Mouse (Mus musculus): Measurements from ENCODE around the gene C9orf72. TPM values are rescaled to one million over a fixed set of nuclear protein-coding genes. Genes with fewer than 3 reads are reported as not detected.

The C9orf72 gene
- total and polyA plus RNA-seq, 3 experiments = 4.1 to 4.2 TPM; not detected in 1

DNA sequence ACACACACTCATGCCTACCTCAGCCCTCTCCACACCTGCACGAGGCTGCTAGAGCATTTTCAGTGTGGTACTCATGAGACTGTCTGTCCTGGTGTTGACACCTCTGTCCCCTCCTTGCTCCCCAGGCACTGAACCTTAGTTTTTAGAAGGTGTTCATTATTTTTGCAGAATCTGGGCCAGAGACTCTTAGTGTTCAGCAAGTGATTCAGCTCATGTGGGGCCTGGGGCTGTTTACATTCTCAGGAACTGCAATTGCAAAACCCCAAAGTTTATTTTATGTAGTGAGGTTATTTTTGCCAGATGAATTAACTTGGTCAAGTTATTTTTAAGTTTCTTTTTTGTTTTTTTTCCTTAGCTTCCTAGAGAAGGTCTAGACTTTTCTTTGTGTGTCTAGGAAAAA, 52.4 kb downstream of the C9orf72 start:
- no peak for TF ChIP-seq CHD2 (IDR thresholded peaks at IDR 0.05; ENCODE audit: low read length)
- TF ChIP-seq USF1 (IDR thresholded peaks at IDR 0.05; ENCODE audit: low read depth, low read length) = no peak
- TF ChIP-seq MAFK (IDR thresholded peaks at IDR 0.05; ENCODE audit: borderline replicate concordance, low read depth, low read length) = no peak
- no peak for TF ChIP-seq TCF12 (IDR thresholded peaks at IDR 0.05; ENCODE audit: low read depth, low read length)
- TF ChIP-seq USF2 (IDR thresholded peaks at IDR 0.05; ENCODE audit: borderline replicate concordance in 1 of 2, insufficient read depth in 1 of 2, low read depth in 1 of 2, low read length in 2 of 2) = no peak
- TF ChIP-seq MEF2A (IDR thresholded peaks at IDR 0.05; ENCODE audit: extremely low read depth, insufficient replicate concordance, low read depth, low read length, poor library complexity, severe bottlenecking) = no peak
- no peak for TF ChIP-seq ZKSCAN1 (IDR thresholded peaks at IDR 0.05; ENCODE audit: low read depth, low read length)
- no peak for TF ChIP-seq POLR2AphosphoS5 (IDR thresholded peaks at IDR 0.05; ENCODE audit: borderline replicate concordance, low read depth, low read length)
- TF ChIP-seq MYC (IDR thresholded peaks at IDR 0.05; ENCODE audit: low read depth, low read length) = no peak
- TF ChIP-seq ETS1 (IDR thresholded peaks at IDR 0.05; ENCODE audit: low read depth, low read length) = no peak
- TF ChIP-seq ZMIZ1 (IDR thresholded peaks at IDR 0.05; ENCODE audit: low read depth, low read length) = no peak
- no peak for TF ChIP-seq POLR2A (IDR thresholded peaks at IDR 0.05; ENCODE audit: control insufficient read depth in 1 of 2, insufficient read depth in 1 of 2, low read depth in 1 of 2, low read length in 2 of 2, poor library complexity in 1 of 2)
- TF ChIP-seq JUND (IDR thresholded peaks at IDR 0.05; ENCODE audit: low read depth, low read length) = no peak
- no peak for TF ChIP-seq NELFE (IDR thresholded peaks at IDR 0.05; ENCODE audit: low read depth, low read length)
- TF ChIP-seq E2F4 (IDR thresholded peaks at IDR 0.05; ENCODE audit: borderline replicate concordance, low read depth, low read length) = no peak
- TF ChIP-seq POLR2AphosphoS2 (IDR thresholded peaks at IDR 0.05; ENCODE audit: low read length) = no peak
- TF ChIP-seq BHLHE40 (IDR thresholded peaks at IDR 0.05; ENCODE audit: borderline replicate concordance, low read depth, low read length) = no peak
- no peak overlapping the region for H3K27ac ChIP-seq (ENCODE audit: control insufficient read depth, low read depth, low read length)
- no peaks in the 10 kb centered on the region; a peak in 1 of 4 replicates for H3K27me3 ChIP-seq (ENCODE audit: control insufficient read depth in 1 of 2, insufficient read depth in 2 of 2, low read length in 2 of 2)
- no peak overlapping the region for H3K4me3 ChIP-seq (ENCODE audit: control insufficient read depth in 1 of 2, insufficient read depth in 1 of 2, low read depth in 2 of 2, low read length in 2 of 2)
- no peak overlapping the region for H3K9ac ChIP-seq (ENCODE audit: control insufficient read depth, low read depth, low read length, poor library complexity, severe bottlenecking)
- no peak for DNase-seq (ENCODE audit: low read depth, low spot score)
- no peaks in the 10 kb centered on the region for H3K79me2 ChIP-seq (ENCODE audit: control insufficient read depth, insufficient read depth, low read length, poor library complexity)
- peaks cover 0 to 6% of the 10 kb centered on the region in 2 experiments; a peak in 2 of 4 replicates for H3K36me3 ChIP-seq (ENCODE audit: control insufficient read depth in 1 of 2, insufficient read depth in 2 of 2, low read length in 2 of 2)
- H3K4me1 ChIP-seq (ENCODE audit: control insufficient read depth in 1 of 2, insufficient read depth in 2 of 2, low read length in 2 of 2) = peaks cover 6 to 8% of the 10 kb centered on the region in 2 experiments
- no peaks in the 10 kb centered on the region for H3K9me3 ChIP-seq (replicated peaks; ENCODE audit: insufficient read depth, low read length)

DNA sequence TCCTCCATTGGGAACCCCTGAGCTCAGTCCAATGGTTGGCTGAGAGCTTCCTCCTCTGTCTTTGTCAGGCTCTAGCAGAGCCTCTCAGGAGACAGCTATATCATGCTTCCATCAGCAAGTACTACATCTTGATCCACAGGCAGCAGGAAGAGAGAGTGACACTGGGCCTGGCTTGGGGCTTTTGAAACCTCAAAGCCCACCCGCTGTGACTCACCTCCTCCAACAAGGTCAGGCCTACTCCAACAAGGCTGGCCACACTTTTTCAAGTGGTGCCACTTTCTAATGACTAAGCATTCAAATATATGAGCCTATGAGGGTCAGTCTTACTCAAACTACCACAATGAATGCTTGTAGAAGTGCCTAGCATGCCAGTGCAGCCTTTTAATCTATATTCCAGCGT, 53.5 kb downstream of the C9orf72 start:
- no peak overlapping the region for H3K4me3 ChIP-seq (ENCODE audit: control insufficient read depth in 1 of 2, insufficient read depth in 1 of 2, low read depth in 2 of 2, low read length in 2 of 2)
- H3K36me3 ChIP-seq (ENCODE audit: control insufficient read depth in 1 of 2, insufficient read depth in 2 of 2, low read length in 2 of 2) = peaks cover 0 to 2% of the 10 kb centered on the region in 2 experiments; a peak in 2 of 4 replicates
- DNase-seq (ENCODE audit: low read depth, low spot score) = no peak
- H3K4me1 ChIP-seq (ENCODE audit: control insufficient read depth in 1 of 2, insufficient read depth in 2 of 2, low read length in 2 of 2) = peaks cover 2 to 3% of the 10 kb centered on the region in 2 experiments
- H3K27ac ChIP-seq (ENCODE audit: control insufficient read depth, low read depth, low read length) = no peak overlapping the region
- no peaks in the 10 kb centered on the region for H3K79me2 ChIP-seq (ENCODE audit: control insufficient read depth, insufficient read depth, low read length, poor library complexity)
- no peak overlapping the region for H3K9ac ChIP-seq (ENCODE audit: control insufficient read depth, low read depth, low read length, poor library complexity, severe bottlenecking)
- no peak for TF ChIP-seq POLR2AphosphoS2 (IDR thresholded peaks at IDR 0.05; ENCODE audit: low read length)
- no peak for TF ChIP-seq SIN3A (IDR thresholded peaks at IDR 0.05; ENCODE audit: low read length)
- no peak for TF ChIP-seq MYC (IDR thresholded peaks at IDR 0.05; ENCODE audit: low read depth, low read length)
- TF ChIP-seq EP300 (IDR thresholded peaks at IDR 0.05; ENCODE audit: low read depth in 1 of 2, low read length in 2 of 2) = no peak
- TF ChIP-seq NELFE (IDR thresholded peaks at IDR 0.05; ENCODE audit: low read depth, low read length) = no peak
- no peak for TF ChIP-seq TBP (IDR thresholded peaks at IDR 0.05; ENCODE audit: low read depth, low read length)
- TF ChIP-seq USF1 (IDR thresholded peaks at IDR 0.05; ENCODE audit: low read depth, low read length) = no peak
- no peak for TF ChIP-seq ZMIZ1 (IDR thresholded peaks at IDR 0.05; ENCODE audit: low read depth, low read length)
- no peak for TF ChIP-seq BHLHE40 (IDR thresholded peaks at IDR 0.05; ENCODE audit: borderline replicate concordance, low read depth, low read length)
- no peak for TF ChIP-seq MAX (IDR thresholded peaks at IDR 0.05; ENCODE audit: low read length)
- no peak for TF ChIP-seq MAZ (IDR thresholded peaks at IDR 0.05; ENCODE audit: low read depth, low read length)
- TF ChIP-seq MEF2A (IDR thresholded peaks at IDR 0.05; ENCODE audit: extremely low read depth, insufficient replicate concordance, low read depth, low read length, poor library complexity, severe bottlenecking) = no peak
- no peak for TF ChIP-seq E2F4 (IDR thresholded peaks at IDR 0.05; ENCODE audit: borderline replicate concordance, low read depth, low read length)
- TF ChIP-seq GABPA (IDR thresholded peaks at IDR 0.05; ENCODE audit: low read depth, low read length) = no peak
- no peak for TF ChIP-seq ZNF384 (IDR thresholded peaks at IDR 0.05; ENCODE audit: low read depth, low read length)
- TF ChIP-seq JUND (IDR thresholded peaks at IDR 0.05; ENCODE audit: low read depth, low read length) = no peak
- no peak for TF ChIP-seq UBTF (IDR thresholded peaks at IDR 0.05; ENCODE audit: borderline replicate concordance, insufficient read depth, low read depth, low read length)
- no peaks in the 10 kb centered on the region; a peak in 1 of 4 replicates for H3K27me3 ChIP-seq (ENCODE audit: control insufficient read depth in 1 of 2, insufficient read depth in 2 of 2, low read length in 2 of 2)
- H3K9me3 ChIP-seq (replicated peaks; ENCODE audit: insufficient read depth, low read length) = no peaks in the 10 kb centered on the region
